Mouse (Mus musculus) left cerebral cortex, adult 2 months (tissue): ENCODE data around the gene Zcchc7. TPM values are rescaled to one million over a fixed set of nuclear protein-coding genes. Genes with fewer than 3 reads are reported as not detected.
A peak's percentile ranks its signal among the peaks of the same experiment; 100 is the strongest.

Experiments
- DNase-seq, 2 experiments: peaks; one replicate each; pipeline ENCODE4 v3.0.0; 2021 to 2022; ENCODE audit warnings: low spot score in 2 of 2, mixed read lengths in 1 of 2; ENCODE audit errors: extremely low spot score in 1 of 2
- H3K27ac ChIP-seq: fragments of 200-600 bp; 2 replicates; pipeline ENCODE4 v1.8.1; 2022
- H3K4me3 ChIP-seq: fragments of 200-600 bp; 2 replicates; pipeline ENCODE4 v1.8.1; 2022
- CTCF ChIP-seq: fragments of 200-600 bp; IDR thresholded peaks from 2 replicates; pipeline ENCODE4 v1.8.1; 2022; ENCODE audit warnings: antibody characterized with exemption, mild to moderate bottlenecking, moderate library complexity
- intact Hi-C: fragments of 180-260 bp; cut with DNase I; formaldehyde crosslinking; loops from one replicate; pipeline ENCODE4 v1.15.1; 2025
- microRNA-seq, 2 experiments: library from miRNA; unstranded; fragments of <30 nt; microRNA quantifications; one replicate each; pipeline ENCODE4 v1.2.0; 2021
- total RNA-seq, 2 experiments: library from RNA; stranded (reverse); gene quantifications; 2 replicates each; pipeline ENCODE4 v1.2.3; 2021

Zcchc7 gene
- total RNA-seq, 2 experiments from 2014 or later: 63.1 to 71.7 TPM

GRCm38 (mm10) chr4:44974331-44974730 lies 218.7 kb downstream of the Zcchc7 start:
- TF ChIP-seq CTCF: no peak
- H3K27ac ChIP-seq: no peak overlapping the region
- DNase-seq: no peak
- intact Hi-C loops: no loop called here
- H3K4me3 ChIP-seq: no peak overlapping the region

GRCm38 (mm10) chr4:44976026-44976615 lies 220.4 kb downstream of the Zcchc7 start:
- Histone ChIP-seq H3K27ac (no peak overlapping the region), H3K4me3 (no peak overlapping the region)
- DNase-seq: no peak
- intact Hi-C loops: no loop called here
- TF ChIP-seq CTCF: no peak

- Histone ChIP-seq H3K27ac (no peak overlapping the region), H3K4me3 (no peak overlapping the region)
- no peak; the same call in 1 of the 2 replicates for TF ChIP-seq CTCF
- intact Hi-C loops: no loop called here
- DNase-seq: no peak
Observed at GRCm38 (mm10) chr4:44976921-44977710, 221.4 kb downstream of the Zcchc7 start.

GRCm38 (mm10) chr4:44978175-44978574 lies 222.5 kb downstream of the Zcchc7 start:
- Histone ChIP-seq H3K4me3 (no peak overlapping the region), H3K27ac (no peak overlapping the region)
- intact Hi-C loops: no loop called here
- no peak for DNase-seq
- TF ChIP-seq CTCF: no peak

GRCm38 (mm10) chr4:44979794-44980338 lies 224.2 kb downstream of the Zcchc7 start:
- Histone ChIP-seq H3K4me3 (no peak overlapping the region), H3K27ac (no peak overlapping the region)
- intact Hi-C loops: loop anchor here (2.0 kb wide), 1 partner anchor 31 kb away; no protein-coding TSS in a partner anchor
- no peak for DNase-seq
- no peak for TF ChIP-seq CTCF

DNA sequence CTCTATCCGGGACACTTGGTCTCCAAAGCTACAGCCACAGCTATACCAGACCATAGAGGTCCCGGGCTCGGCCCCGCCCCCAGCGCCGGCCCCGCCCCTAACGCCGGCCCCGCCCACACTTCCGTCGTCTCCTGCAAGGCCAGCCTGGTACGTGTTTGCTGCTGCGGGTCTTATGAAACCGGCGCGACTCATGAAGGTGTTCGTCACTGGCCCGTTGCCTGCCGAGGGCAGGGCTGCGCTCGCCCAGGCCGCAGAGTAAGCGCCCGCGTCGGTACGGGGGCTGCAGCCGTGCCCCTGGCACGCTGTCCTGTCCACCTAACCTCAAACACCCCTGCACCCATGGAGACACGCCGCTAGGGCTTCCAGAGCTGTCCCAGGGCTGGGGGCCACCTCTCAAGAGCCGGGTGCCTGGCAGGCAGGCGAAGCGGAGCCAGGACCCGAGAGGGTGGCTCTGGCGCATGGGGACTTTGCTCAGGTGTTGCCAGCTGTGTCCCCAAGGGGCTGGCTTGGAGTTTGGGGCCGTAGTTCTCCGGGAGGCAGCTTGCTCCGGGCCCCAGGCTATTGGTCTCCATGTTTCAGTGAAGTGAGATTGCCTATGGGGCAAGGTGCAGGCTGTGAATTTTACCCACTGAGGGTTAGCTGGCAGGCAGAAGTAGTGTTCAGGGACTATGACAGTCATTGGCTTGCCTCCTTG lies 225.8 kb downstream of the Zcchc7 start, which contains the start of gene Grhpr:
TSS of gene Grhpr (plus strand) at position 116 of the 694 bp plus-strand sequence.
- peak within 1 kb of the TSS; percentile 88 for H3K27ac ChIP-seq
- peak within 1 kb of the TSS; percentile 66 for H3K4me3 ChIP-seq
- TF ChIP-seq CTCF: peak; percentile 35
- peak; percentile 72 to 73 for DNase-seq
- intact Hi-C loops: loop anchor here (2.0 kb wide), 1 partner anchor 29 kb away; no protein-coding TSS in a partner anchor

Small RNA genes lying within 50 kb of the gene (microRNA-seq; reads per million reads assigned to microRNA genes)
- 0 reads per million in 2 experiments for gene Gm22639

Other genes starting within 250 kb of the Zcchc7 start
- gene Pax5, start 45.4 kb upstream of the Zcchc7 start, total RNA-seq: under 1 TPM in 1 of 2 experiments, not detected in 1; 0.51 TPM
- 10 to 100 TPM; 27.3 to 28.7 TPM for gene Grhpr, start 225.5 kb downstream of the Zcchc7 start, total RNA-seq